Mouse (Mus musculus) neutrophil, adult 5-6 weeks (primary cell): ENCODE data around the gene Vwc2l. TPM values are rescaled to one million over a fixed set of nuclear protein-coding genes. Genes with fewer than 3 reads are reported as not detected.

Source experiments
- ATAC-seq: fragments of 151-379, 151-347 bp; 2 replicates; pipeline ENCODE4 v1.8.0; 2017; ENCODE audit warnings: mild to moderate bottlenecking, moderate TSS enrichment; ENCODE audit not compliant: insufficient number of reproducible peaks, poor library complexity, low FRiP score, severe bottlenecking; ENCODE audit errors: extremely low read depth
- total RNA-seq: library from RNA; stranded (forward); fragments of 200-1000 nt; gene quantifications from 2 replicates; pipeline ENCODE4 v1.2.3, GENCODE M21; 2017

Vwc2l gene
- total RNA-seq, 1 experiment from 2014 or later, result 0.12 TPM

DNA sequence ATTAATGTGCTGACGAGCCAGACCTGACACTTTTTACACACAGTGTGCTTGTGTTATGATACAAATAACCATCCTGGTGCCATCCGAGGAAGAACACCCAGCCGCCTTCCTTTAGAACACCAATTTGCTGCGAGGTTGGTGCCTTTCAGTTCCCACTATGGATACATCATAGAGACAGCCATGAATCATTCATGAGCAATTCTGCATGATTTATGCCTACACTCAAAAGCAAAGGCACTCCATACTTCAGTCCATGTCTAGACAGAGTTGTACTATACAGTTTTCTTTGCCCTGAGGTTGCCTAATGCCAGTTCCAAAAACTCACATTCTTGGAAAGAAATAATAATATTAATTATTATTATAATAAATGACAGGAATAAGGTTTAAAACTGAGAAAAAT lies 158.6 kb downstream of the Vwc2l start:
- no peak for ATAC-seq

DNA sequence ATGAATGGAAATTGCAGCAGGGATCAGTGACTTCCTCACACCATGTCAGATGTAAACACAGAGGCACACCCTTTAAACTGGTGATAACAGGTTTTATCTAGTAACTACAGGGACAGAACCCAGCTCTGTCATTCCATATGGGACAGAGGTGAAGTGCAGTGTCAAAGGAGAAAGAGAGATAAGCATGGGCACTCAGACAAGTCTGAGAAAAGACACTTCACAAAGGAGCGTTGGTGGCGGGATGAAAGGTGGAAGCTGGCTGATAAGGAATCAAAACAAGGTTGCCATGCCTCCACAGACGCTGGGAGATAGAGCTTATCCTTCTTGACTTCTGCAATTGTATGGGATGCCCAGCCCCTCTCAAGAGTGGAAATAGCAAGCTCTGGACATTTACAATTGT lies 176.8 kb downstream of the Vwc2l start:
- no peak for ATAC-seq

DNA sequence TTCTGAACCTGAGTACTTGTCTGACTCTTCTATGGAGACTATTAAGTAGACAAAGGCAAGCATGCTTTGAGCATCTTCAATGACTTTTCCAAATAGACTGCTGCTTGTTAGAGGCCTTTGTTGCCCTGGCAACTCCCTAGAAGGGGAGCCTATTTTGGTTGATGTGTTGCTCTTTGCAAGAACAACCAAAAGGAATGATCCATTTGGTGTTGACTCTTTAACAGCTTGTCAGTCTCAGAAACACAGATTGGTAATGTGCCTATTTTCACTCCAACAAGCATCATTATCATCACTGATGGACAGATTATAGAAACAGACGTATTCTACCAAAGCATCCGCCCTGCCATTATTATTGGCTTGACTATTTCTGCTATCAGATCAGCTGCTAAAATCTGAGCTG lies 181.9 kb downstream of the Vwc2l start:
- ATAC-seq, result no peak

DNA sequence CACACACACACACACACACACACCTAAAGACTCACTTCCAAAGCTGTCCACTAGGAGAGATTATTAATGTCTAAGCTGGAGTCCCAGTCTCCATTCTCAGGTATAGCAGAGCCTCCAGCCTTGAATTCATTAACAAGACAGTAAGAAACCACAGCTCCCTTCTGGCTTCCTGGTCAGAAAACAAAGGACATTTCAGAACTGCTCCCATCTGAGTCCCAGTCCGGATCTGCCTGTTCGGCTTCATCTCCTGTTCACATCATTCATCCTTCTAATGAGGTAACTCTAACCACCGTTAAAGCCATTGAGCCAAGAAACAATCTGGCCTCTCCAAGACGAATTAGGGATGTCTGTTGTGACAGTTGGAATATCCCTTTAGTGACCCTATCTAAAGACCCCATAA lies 185.7 kb downstream of the Vwc2l start:
- no peak for ATAC-seq

DNA sequence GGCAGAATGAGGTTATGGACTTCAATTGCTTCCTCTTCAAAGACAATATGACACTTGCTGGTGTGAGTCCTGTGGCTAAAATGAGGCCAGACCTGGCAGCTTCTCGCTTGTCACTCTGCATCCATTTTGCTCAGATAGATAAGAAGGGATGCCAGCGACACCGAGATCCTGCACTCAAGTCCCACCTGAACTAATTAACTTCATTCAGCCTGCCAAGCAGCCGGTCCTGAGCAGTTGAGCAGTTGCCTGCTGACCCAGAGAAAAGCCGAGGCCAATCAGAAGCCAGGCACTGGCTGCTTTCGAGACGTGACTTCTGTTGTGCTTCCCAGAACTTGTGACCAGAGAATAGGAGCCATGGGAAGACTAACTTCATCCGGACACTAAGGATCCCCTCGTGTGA lies 187.6 kb downstream of the Vwc2l start:
- ATAC-seq, result no peak

DNA sequence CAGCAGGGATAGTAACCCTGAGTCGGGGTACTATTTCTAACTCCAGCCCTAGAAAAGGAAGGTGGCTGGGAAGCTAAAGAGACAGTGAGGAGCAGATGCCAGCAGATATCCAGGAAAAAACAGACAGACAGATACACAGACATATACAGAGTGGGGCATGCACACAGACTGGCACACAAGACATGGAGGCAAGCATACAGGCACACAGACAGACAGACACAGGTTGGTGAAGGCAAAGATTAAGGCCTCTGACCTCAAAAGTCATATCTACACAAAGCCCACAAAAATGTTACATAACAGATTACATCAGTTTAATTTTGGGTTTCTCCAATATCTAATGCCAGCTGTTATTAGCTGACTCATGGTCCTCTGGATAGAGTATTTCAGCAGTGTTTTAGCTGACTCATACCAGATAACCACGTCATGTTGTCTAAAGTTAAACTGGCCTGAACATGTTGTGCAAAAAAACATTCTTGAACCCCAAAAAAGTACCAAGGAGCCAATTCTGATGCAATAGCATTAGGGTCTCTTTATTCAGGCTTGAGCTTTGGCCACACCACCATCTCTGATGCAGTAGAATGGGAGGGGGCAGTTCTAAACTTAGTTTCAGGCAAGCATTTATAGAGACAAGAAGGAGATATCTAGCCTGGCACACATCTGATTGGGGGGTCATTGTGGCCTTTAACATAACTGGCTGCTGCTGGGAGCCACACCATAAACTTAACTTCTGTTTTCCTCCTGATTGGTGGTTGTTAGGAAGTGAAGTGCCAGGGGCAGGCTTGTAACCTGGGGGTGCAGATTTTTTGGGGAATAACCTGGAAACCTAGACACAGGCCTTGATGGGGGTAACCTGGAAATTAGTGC lies 192.9 kb downstream of the Vwc2l start:
- ATAC-seq, result no peak

DNA sequence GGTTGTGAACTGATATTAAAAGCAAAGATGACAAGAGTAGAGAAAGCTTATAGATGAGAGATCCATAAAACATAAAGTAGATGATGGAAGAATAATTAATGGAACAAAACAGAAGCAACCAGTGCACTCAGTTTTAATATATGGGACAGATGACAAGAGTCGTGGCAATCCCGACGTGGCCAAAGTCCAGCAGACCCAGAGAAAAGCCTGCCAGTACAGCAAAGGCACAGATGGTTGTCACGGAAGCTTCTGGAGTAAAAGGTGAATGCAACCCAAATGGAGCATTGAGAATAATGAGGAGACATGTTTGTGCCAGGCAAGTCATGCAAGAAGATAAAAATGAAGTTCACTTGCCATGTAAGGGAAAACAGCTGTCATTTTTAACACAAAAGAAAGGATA lies 207.5 kb downstream of the Vwc2l start:
- no peak for ATAC-seq
